Mouse (Mus musculus): Measurements from ENCODE around the gene Ddx23. TPM values are rescaled to one million over a fixed set of nuclear protein-coding genes. Genes with fewer than 3 reads are reported as not detected.

Gene Ddx23
- polyA plus RNA-seq (2017; shearing (Covaris generic)) = 27.5 TPM

GRCm38 (mm10) chr15:98662567-98663545, at the start of gene Ddx23:
Gene Ddx23 (minus strand): TSS chr15:98662894.

GRCm38 (mm10) chr15:98707766-98708372, 45.2 kb upstream of the Ddx23 start, which contains the start of gene Ccdc65:
Gene Ccdc65 (plus strand): TSS chr15:98708207.

GRCm38 (mm10) chr15:98676940-98677728, 14.4 kb upstream of the Ddx23 start, which contains the start of gene Rnd1:
Gene Rnd1 (minus strand): TSS chr15:98677461.

DNA sequence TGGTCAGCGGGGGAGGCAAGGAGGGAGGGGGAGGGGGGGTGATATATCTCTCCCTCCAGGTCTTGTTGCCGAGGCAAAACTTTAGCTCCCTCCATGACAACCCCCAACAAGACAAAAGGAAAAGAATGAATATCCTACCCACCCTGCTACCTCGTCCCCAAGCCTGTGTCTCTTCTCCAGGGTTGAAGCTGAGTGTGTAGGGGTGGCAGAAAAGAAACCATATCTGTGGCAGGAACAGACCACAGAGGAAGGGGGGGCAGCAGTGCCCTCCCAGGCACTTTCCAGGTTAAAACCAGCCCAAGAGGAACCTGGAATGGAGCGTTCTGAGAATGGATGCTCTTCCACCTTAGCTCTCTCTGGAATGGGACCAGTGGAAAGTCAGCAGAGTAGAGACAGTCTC, 32.2 kb downstream of the Ddx23 start, which contains the start of gene Cacnb3:
TSS of gene Cacnb3 (plus strand) at position 301 of the 400 bp plus-strand sequence.

GRCm38 (mm10) chr15:98609331-98610130, 53.2 kb downstream of the Ddx23 start, which contains the start of gene Adcy6:
Gene Adcy6 (minus strand): TSS chr15:98610076.

Other genes starting within 250 kb of the Ddx23 start
- not detected for gene Olfr282, start 231.7 kb downstream of the Ddx23 start, polyA plus RNA-seq (2017; shearing (Covaris generic))
- not detected for gene Olfr281, start 210.3 kb downstream of the Ddx23 start, polyA plus RNA-seq (2017; shearing (Covaris generic))
- gene OR5BS1P, start 193.0 kb downstream of the Ddx23 start, polyA plus RNA-seq (2017; shearing (Covaris generic)) = not detected
- not detected for gene Lalba, start 180.2 kb downstream of the Ddx23 start, polyA plus RNA-seq (2017; shearing (Covaris generic))
- gene Olfr279, start 170.5 kb downstream of the Ddx23 start, polyA plus RNA-seq (2017; shearing (Covaris generic)) = 0.19 TPM
- gene Kansl2, start 128.6 kb downstream of the Ddx23 start, polyA plus RNA-seq (2017; shearing (Covaris generic)) = 63.5 TPM
- 170 TPM for gene Ccnt1, start 92.0 kb downstream of the Ddx23 start, polyA plus RNA-seq (2017; shearing (Covaris generic))
- gene 4930415O20Rik, start 91.9 kb downstream of the Ddx23 start, polyA plus RNA-seq (2017; shearing (Covaris generic)) = not detected
- 0.57 TPM for gene Adcy6, start 52.8 kb downstream of the Ddx23 start, polyA plus RNA-seq (2017; shearing (Covaris generic))
- 0.15 TPM for gene Cacnb3, start 32.1 kb downstream of the Ddx23 start, polyA plus RNA-seq (2017; shearing (Covaris generic))
- 2.8 TPM for gene Rnd1, start 14.6 kb upstream of the Ddx23 start, polyA plus RNA-seq (2017; shearing (Covaris generic))
- gene Ccdc65, start 45.3 kb upstream of the Ddx23 start, polyA plus RNA-seq (2017; shearing (Covaris generic)) = 0.70 TPM
- not detected for gene Fkbp11, start 65.3 kb upstream of the Ddx23 start, polyA plus RNA-seq (2017; shearing (Covaris generic))
- gene Arf3, start 100.3 kb upstream of the Ddx23 start, polyA plus RNA-seq (2017; shearing (Covaris generic)) = 93.8 TPM
- 0.31 TPM for gene Wnt10b, start 115.3 kb upstream of the Ddx23 start, polyA plus RNA-seq (2017; shearing (Covaris generic))
- not detected for gene Wnt1, start 127.0 kb upstream of the Ddx23 start, polyA plus RNA-seq (2017; shearing (Covaris generic))
- not detected for gene Ddn, start 146.6 kb upstream of the Ddx23 start, polyA plus RNA-seq (2017; shearing (Covaris generic))
- gene Prkag1, start 168.6 kb upstream of the Ddx23 start, polyA plus RNA-seq (2017; shearing (Covaris generic)) = 84.8 TPM
- gene Kmt2d, start 208.3 kb upstream of the Ddx23 start, polyA plus RNA-seq (2017; shearing (Covaris generic)) = 27.4 TPM
- gene Rhebl1, start 231.6 kb upstream of the Ddx23 start, polyA plus RNA-seq (2017; shearing (Covaris generic)) = 19.0 TPM
- gene Dhh, start 235.6 kb upstream of the Ddx23 start, polyA plus RNA-seq (2017; shearing (Covaris generic)) = 0.09 TPM

Data from effector memory CD4-positive, alpha-beta T cell, adult 5 months (primary cell).